ENCODE assay signal across 8 mouse cellular contexts in the genomic region with DNA sequence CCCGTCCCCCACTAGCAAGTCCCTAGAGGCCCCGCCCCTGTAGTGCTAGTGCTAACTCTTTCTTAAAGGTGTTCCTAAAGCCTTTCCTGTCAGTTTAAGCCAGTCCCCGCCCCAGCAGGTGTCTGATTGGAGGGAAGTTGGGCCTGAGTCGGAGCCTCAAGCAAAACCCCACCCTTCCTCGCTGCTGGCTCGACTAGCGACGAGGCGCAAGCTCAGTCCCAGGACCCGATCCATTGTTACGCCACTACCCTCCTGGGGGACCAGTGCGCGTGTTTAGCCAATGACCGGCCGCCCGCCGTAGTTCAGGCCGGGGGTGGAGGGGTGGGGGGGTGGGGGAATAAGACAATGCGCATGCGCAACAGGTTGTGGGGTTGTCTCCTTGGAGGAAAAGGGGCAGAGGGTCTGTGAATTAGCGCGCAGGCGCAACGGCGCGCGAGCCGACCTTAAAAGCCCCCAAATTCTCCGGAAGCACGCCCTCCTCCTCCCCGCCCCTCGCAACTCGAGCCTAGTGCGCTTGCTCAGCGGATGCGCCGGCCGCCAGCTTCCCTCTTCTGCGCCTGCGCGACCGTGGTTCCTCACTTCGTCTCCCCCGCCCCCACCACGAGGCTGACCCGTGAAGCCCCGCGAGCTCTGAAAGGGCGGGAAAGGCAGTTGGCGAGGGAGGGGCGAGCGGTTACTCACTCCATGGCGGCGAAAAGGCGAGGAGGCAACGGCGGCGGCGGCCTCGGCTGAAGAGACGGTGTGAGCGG. TPM values are rescaled to one million over a fixed set of nuclear protein-coding genes. Genes with fewer than 3 reads are reported as not detected.
DNase-seq lines count a peak whose midpoint lies in the region; ATAC-seq and TF ChIP-seq lines count a peak whose summit lies in the region.

A gene (plus strand): TSS at position 368 of the 749 bp plus-strand sequence.
A gene (plus strand): TSS at position 667 of the 749 bp plus-strand sequence.

- H3K4me2 ChIP-seq in forebrain, embryonic 13.5 days: peak within 1 kb of the TSS; percentile 84
- H3K4me2 ChIP-seq in liver, postnatal 0 days (ENCODE audit: low read depth, low read length): peak within 1 kb of the TSS; percentile 86
- H3K4me2 ChIP-seq in neural tube, embryonic 14.5 days (ENCODE audit: low read depth, low read length): peak within 1 kb of the TSS; percentile 70

- peak; percentile 99 to 100 for DNase-seq in heart, postnatal 10 days
- DNase-seq in large intestine, adult 2 months (ENCODE audit: low read depth, low spot score): peak; percentile 98
- DNase-seq in liver, postnatal 0 days: peak; percentile 98
- peak; percentile 100 for DNase-seq in testis, postnatal 10 days (ENCODE audit: low spot score)

- no peak for TF ChIP-seq CTCF in ES-Bruce4 (IDR thresholded peaks at IDR 0.05; ENCODE audit: low read depth, low read length)
- TF ChIP-seq CTCF in liver, postnatal 0 days (IDR thresholded peaks at IDR 0.05; ENCODE audit: low read depth): no peak; the same call in 1 of the 2 replicates

- peaks cover 27% of the 10 kb centered on the region for H3K36me3 ChIP-seq in ES-Bruce4 (ENCODE audit: control insufficient read depth, insufficient read depth, low read length, poor library complexity, severe bottlenecking)
- H3K36me3 ChIP-seq in forebrain, embryonic 13.5 days (ENCODE audit: poor library complexity, severe bottlenecking): peaks cover 17% of the 10 kb centered on the region; the same call in 1 of the 2 replicates
- peaks cover 19% of the 10 kb centered on the region for H3K36me3 ChIP-seq in liver, postnatal 0 days (replicated peaks; ENCODE audit: insufficient read depth, low read length)
- no peaks in the 10 kb centered on the region for H3K36me3 ChIP-seq in neural tube, embryonic 14.5 days (ENCODE audit: control insufficient read depth, insufficient read depth, low read length)

- intact Hi-C loops in heart, postnatal 10 days (cut with DNase I): loop anchor here (2.0 kb wide), 2 partner anchors 33 to 67 kb away; a partner anchor contains a TSS

- peak within 1 kb of the TSS; percentile 83 for H3K27ac ChIP-seq in ES-Bruce4 (ENCODE audit: insufficient read depth, low read length)
- peak within 1 kb of the TSS; percentile 94 for H3K27ac ChIP-seq in forebrain, embryonic 13.5 days
- peak within 1 kb of the TSS; percentile 98 for H3K27ac ChIP-seq in liver, postnatal 0 days (ENCODE audit: low read depth)
- H3K27ac ChIP-seq in neural tube, embryonic 14.5 days (ENCODE audit: low read depth, low read length): peak within 1 kb of the TSS; percentile 84

- peaks cover 4% of the 10 kb centered on the region for H3K4me1 ChIP-seq in ES-Bruce4 (ENCODE audit: control insufficient read depth, insufficient read depth, low read length)
- peaks cover 47% of the 10 kb centered on the region for H3K4me1 ChIP-seq in forebrain, embryonic 13.5 days
- H3K4me1 ChIP-seq in liver, postnatal 0 days (ENCODE audit: insufficient read depth): peaks cover 42% of the 10 kb centered on the region
- peaks cover 20% of the 10 kb centered on the region for H3K4me1 ChIP-seq in neural tube, embryonic 14.5 days (ENCODE audit: control insufficient read depth, insufficient read depth, low read length)

- TF ChIP-seq EP300 in ES-Bruce4 (IDR thresholded peaks at IDR 0.05; ENCODE audit: insufficient read depth, low read depth, low read length): peak; percentile 75; the same call in 1 of the 2 replicates
- peak; percentile 46; the same call in 1 of the 2 replicates for TF ChIP-seq EP300 in liver, postnatal 0 days (IDR thresholded peaks at IDR 0.05; ENCODE audit: low read depth)

- peak within 1 kb of the TSS; percentile 98 for H3K4me3 ChIP-seq in ES-Bruce4 (ENCODE audit: low read depth, low read length)
- H3K4me3 ChIP-seq in forebrain, embryonic 13.5 days: peak within 1 kb of the TSS; percentile 84
- peak within 1 kb of the TSS; percentile 86 for H3K4me3 ChIP-seq in liver, postnatal 0 days (ENCODE audit: low read depth, low read length)
- H3K4me3 ChIP-seq in neural tube, embryonic 14.5 days (ENCODE audit: low read depth, low read length): peak within 1 kb of the TSS; percentile 87

- under 1% methylated on average over 58 of the region's 62 CpGs for WGBS in forebrain, embryonic 13.5 days
- under 1% methylated on average over 62 of the region's 62 CpGs for WGBS in large intestine, adult 2 months
- 0% methylated on average over 57 of the region's 62 CpGs for WGBS in liver, postnatal 0 days (ENCODE audit: insufficient replicate concordance)
- under 1% methylated on average over 59 of the region's 62 CpGs for WGBS in neural tube, embryonic 14.5 days

- H3K9ac ChIP-seq in ES-Bruce4 (ENCODE audit: low read depth, poor library complexity, severe bottlenecking): peak within 1 kb of the TSS; percentile 99
- peak within 1 kb of the TSS; percentile 95 for H3K9ac ChIP-seq in forebrain, embryonic 13.5 days
- peak within 1 kb of the TSS; percentile 96 for H3K9ac ChIP-seq in liver, postnatal 0 days (replicated peaks)
- H3K9ac ChIP-seq in neural tube, embryonic 14.5 days (replicated peaks; ENCODE audit: low read depth, low read length): peak within 1 kb of the TSS; percentile 85

- no peaks in the 10 kb centered on the region; the same call in 1 of the 2 replicates for H3K27me3 ChIP-seq in ES-Bruce4 (ENCODE audit: control insufficient read depth, insufficient read depth, low read length, poor library complexity, severe bottlenecking)
- no peaks in the 10 kb centered on the region for H3K27me3 ChIP-seq in forebrain, embryonic 13.5 days
- no peaks in the 10 kb centered on the region for H3K27me3 ChIP-seq in liver, postnatal 0 days (ENCODE audit: insufficient read depth, low read length)
- H3K27me3 ChIP-seq in neural tube, embryonic 14.5 days (ENCODE audit: control insufficient read depth, insufficient read depth, low read length): no peaks in the 10 kb centered on the region

- peak; percentile 87 for ATAC-seq in cerebellum, adult (ENCODE audit: insufficient number of reproducible peaks, low FRiP score, low TSS enrichment)
- ATAC-seq in forebrain, embryonic 13.5 days: peak; percentile 93
- ATAC-seq in liver, postnatal 0 days: peak; percentile 76
- peak; percentile 94 for ATAC-seq in neural tube, embryonic 14.5 days (ENCODE audit: low read depth)

- no peaks in the 10 kb centered on the region for H3K9me3 ChIP-seq in ES-Bruce4 (replicated peaks; ENCODE audit: control insufficient read depth, insufficient read depth, low read length, poor library complexity, severe bottlenecking)
- no peaks in the 10 kb centered on the region for H3K9me3 ChIP-seq in forebrain, embryonic 13.5 days (replicated peaks)
- H3K9me3 ChIP-seq in liver, postnatal 0 days (ENCODE audit: low read length): no peaks in the 10 kb centered on the region
- H3K9me3 ChIP-seq in neural tube, embryonic 14.5 days (ENCODE audit: control insufficient read depth, low read length): no peaks in the 10 kb centered on the region

- peak; percentile 32 for TF ChIP-seq POLR2A in ES-Bruce4 (IDR thresholded peaks at IDR 0.05; ENCODE audit: insufficient read depth, low read length)

RNA-seq across cellular contexts. Expression of the first gene that starts in this region (rescaled TPM):
- 90.6 and 109 TPM in 2 replicates for polyA plus RNA-seq in ES-Bruce4 (2011; ENCODE audit: insufficient read depth, insufficient read length, low read depth, missing spikeins)
- 73.5 and 83.0 TPM in 2 replicates for polyA plus RNA-seq in forebrain, embryonic 13.5 days (2015; fragmentation: Nextera tagmentation; extraction: Ambion mirVana)
- total RNA-seq in heart, postnatal 10 days (2021): 10 to 100 TPM; 44.3 to 45.1 TPM
- 50.3 and 51.3 TPM in 2 replicates for polyA plus RNA-seq in large intestine, adult 2 months (2012; rRNA removed)
- polyA plus RNA-seq in liver, postnatal 0 days (2015; fragmentation: Nextera tagmentation; extraction: Ambion mirVana): 19.6 and 21.4 TPM in 2 replicates
- polyA plus RNA-seq in neural tube, embryonic 14.5 days (2014; fragmentation: Nextera tagmentation; extraction: Ambion mirVana): 22.4 and 26.3 TPM in 2 replicates

RNA-seq across cellular contexts. Expression of the second gene that starts in this region (rescaled TPM):
- polyA plus RNA-seq in ES-Bruce4 (2011; ENCODE audit: insufficient read depth, insufficient read length, low read depth, missing spikeins): 4.7 and 6.4 TPM in 2 replicates
- polyA plus RNA-seq in forebrain, embryonic 13.5 days (2015; fragmentation: Nextera tagmentation; extraction: Ambion mirVana): 1.2 and 1.9 TPM in 2 replicates
- total RNA-seq in heart, postnatal 10 days (2021): 1 to 10 TPM; 1.3 to 1.8 TPM
- 13.9 and 14.8 TPM in 2 replicates for polyA plus RNA-seq in large intestine, adult 2 months (2012; rRNA removed)
- 0.83 and 1.0 TPM in 2 replicates for polyA plus RNA-seq in liver, postnatal 0 days (2015; fragmentation: Nextera tagmentation; extraction: Ambion mirVana)
- 1.6 and 1.7 TPM in 2 replicates for polyA plus RNA-seq in neural tube, embryonic 14.5 days (2014; fragmentation: Nextera tagmentation; extraction: Ambion mirVana)

Comparison
In these comparisons a context has a peak if more than half of its experiments do, and no peak if none do; other contexts are left out.
1. Peak in every context shown above with its lines: DNase-seq, ATAC-seq, H3K4me3 ChIP-seq and H3K27ac ChIP-seq.